Mouse (Mus musculus) thymus, postnatal 36 days (tissue): ENCODE data around the gene Rab30.
"Not testable (repeated sequence)": the region's sequence is repeated elsewhere in the genome, so short reads cannot be mapped to it uniquely, and the experiment has no call there.

Experiments used
- DNase-seq, 2 experiments: peaks; one replicate each; pipeline ENCODE4 v3.0.0; 2022; ENCODE audit warnings: mixed read lengths in 2 of 2

Rab30 gene

GRCm38 (mm10) chr7:92758067-92758466, 16.7 kb downstream of the Rab30 start:
- DNase-seq: no peak

- DNase-seq: no peak
Observed at GRCm38 (mm10) chr7:92760651-92761050, 19.2 kb downstream of the Rab30 start.

GRCm38 (mm10) chr7:92761161-92761560, 19.8 kb downstream of the Rab30 start:
- DNase-seq: no peak

- DNase-seq: no peak
Observed at GRCm38 (mm10) chr7:92765426-92765825, 24.0 kb downstream of the Rab30 start.

- no peak for DNase-seq
Observed at GRCm38 (mm10) chr7:92766096-92767090, 25.0 kb downstream of the Rab30 start.

- not testable (repeated sequence) for DNase-seq
Observed at GRCm38 (mm10) chr7:92768116-92768515, 26.7 kb downstream of the Rab30 start.

- DNase-seq: no peak
Observed at GRCm38 (mm10) chr7:92768859-92769258, 27.5 kb downstream of the Rab30 start.

- no peak for DNase-seq
Observed at GRCm38 (mm10) chr7:92773006-92773405, 31.6 kb downstream of the Rab30 start.

- DNase-seq: no peak
Observed at GRCm38 (mm10) chr7:92773596-92773995, 32.2 kb downstream of the Rab30 start.

- no peak for DNase-seq
Observed at GRCm38 (mm10) chr7:92774741-92775140, 33.3 kb downstream of the Rab30 start.

GRCm38 (mm10) chr7:92775703-92776102, 34.3 kb downstream of the Rab30 start:
- no peak for DNase-seq

GRCm38 (mm10) chr7:92776647-92777046, 35.2 kb downstream of the Rab30 start:
- DNase-seq: no peak

GRCm38 (mm10) chr7:92777108-92777973, 35.9 kb downstream of the Rab30 start:
- no peak for DNase-seq

- no peak for DNase-seq
Observed at GRCm38 (mm10) chr7:92779058-92779457, 37.7 kb downstream of the Rab30 start.

GRCm38 (mm10) chr7:92781361-92781760, 40.0 kb downstream of the Rab30 start:
- no peak for DNase-seq

- DNase-seq: no peak
Observed at GRCm38 (mm10) chr7:92781948-92782347, 40.5 kb downstream of the Rab30 start.

- no peak for DNase-seq
Observed at GRCm38 (mm10) chr7:92782511-92782910, 41.1 kb downstream of the Rab30 start.

- DNase-seq: no peak
Observed at GRCm38 (mm10) chr7:92783166-92783806, 41.9 kb downstream of the Rab30 start.

GRCm38 (mm10) chr7:92783914-92784313, 42.5 kb downstream of the Rab30 start:
- no peak for DNase-seq

GRCm38 (mm10) chr7:92795749-92796148, 54.3 kb downstream of the Rab30 start:
- DNase-seq: no peak

GRCm38 (mm10) chr7:92796813-92797212, 55.4 kb downstream of the Rab30 start:
- no peak for DNase-seq

- DNase-seq: no peak
Observed at GRCm38 (mm10) chr7:92799665-92800595, 58.5 kb downstream of the Rab30 start.
